Mouse (Mus musculus) ES-Bruce4 (cell line): Measurements from ENCODE around the gene Gcsam. TPM values are rescaled to one million over a fixed set of nuclear protein-coding genes. Genes with fewer than 3 reads are reported as not detected.

Experiments
- H3K27ac ChIP-seq: 2 replicates; pipeline ENCODE4 v1.5.1; 2012; ENCODE audit warnings: low read length, inconsistent platforms; ENCODE audit not compliant: insufficient read depth
- H3K27me3 ChIP-seq: 2 replicates; pipeline ENCODE4 v1.6.1; 2012; ENCODE audit warnings: mild to moderate bottlenecking, low read length, inconsistent platforms; ENCODE audit not compliant: control insufficient read depth, poor library complexity, insufficient read depth, severe bottlenecking
- H3K36me3 ChIP-seq: 2 replicates; pipeline ENCODE4 v1.6.1; 2012; ENCODE audit warnings: inconsistent platforms, mild to moderate bottlenecking, low read length, moderate library complexity; ENCODE audit not compliant: control insufficient read depth, poor library complexity, insufficient read depth, severe bottlenecking
- H3K4me1 ChIP-seq: one replicate; pipeline ENCODE4 v1.8.1; 2011; ENCODE audit warnings: low read length; ENCODE audit not compliant: control insufficient read depth, insufficient read depth
- H3K4me3 ChIP-seq: 2 replicates; pipeline ENCODE4 v1.5.1; 2011; ENCODE audit warnings: low read depth, mild to moderate bottlenecking, low read length
- H3K9ac ChIP-seq: 2 replicates; pipeline ENCODE4 v1.6.1; 2012; ENCODE audit warnings: low read depth, mild to moderate bottlenecking, inconsistent platforms; ENCODE audit not compliant: poor library complexity, severe bottlenecking
- H3K9me3 ChIP-seq: replicated peaks from 2 replicates; pipeline ENCODE4 v1.6.1; 2012; ENCODE audit warnings: mild to moderate bottlenecking, low read length, inconsistent platforms; ENCODE audit not compliant: control insufficient read depth, poor library complexity, insufficient read depth, severe bottlenecking
- CTCF ChIP-seq: IDR thresholded peaks from one replicate; pipeline ENCODE4 v1.8.1; 2011; ENCODE audit warnings: low read depth, low read length
- EP300 ChIP-seq: IDR thresholded peaks from 2 replicates; pipeline ENCODE4 v1.6.1; 2011; ENCODE audit warnings: low read depth, low read length; ENCODE audit not compliant: insufficient read depth
- POLR2A ChIP-seq: IDR thresholded peaks from one replicate; pipeline ENCODE4 v1.8.1; 2011; ENCODE audit warnings: low read length; ENCODE audit not compliant: insufficient read depth
- polyA plus RNA-seq: library from polyadenylated mRNA; stranded (reverse); fragments of >200 nt; gene quantifications from 2 replicates; pipeline ENCODE4 v1.2.4, GENCODE M21; 2011; ENCODE audit warnings: low read depth; ENCODE audit not compliant: missing spikeins, insufficient read depth, insufficient read length

The Gcsam gene
- polyA plus RNA-seq, result not detected in 2 replicates

- Histone ChIP-seq H3K4me1 (no peaks in the 10 kb centered on the region), H3K9ac (no peak within 1 kb of the TSS), H3K9me3 (no peaks in the 10 kb centered on the region), H3K27ac (no peak within 1 kb of the TSS), H3K27me3 (no peaks in the 10 kb centered on the region), H3K36me3 (no peaks in the 10 kb centered on the region), H3K4me3 (no peak within 1 kb of the TSS)
- no peak for TF ChIP-seq EP300
- TF ChIP-seq CTCF, result no peak
- TF ChIP-seq POLR2A, result no peak
Measured at GRCm38 (mm10) chr16:45610267-45610666, at the start of gene Gcsam. TSS of gene Gcsam (plus strand) at chr16:45610380.

GRCm38 (mm10) chr16:45561747-45562146 is 48.4 kb upstream of the Gcsam start:
- H3K27me3 ChIP-seq, result no peaks in the 10 kb centered on the region
- TF ChIP-seq CTCF (no peak), POLR2A (no peak), EP300 (no peak)
- no peaks in the 10 kb centered on the region for H3K36me3 ChIP-seq
- H3K9me3 ChIP-seq, result no peaks in the 10 kb centered on the region
- H3K9ac ChIP-seq, result no peak overlapping the region
- H3K4me1 ChIP-seq, result no peaks in the 10 kb centered on the region
- H3K4me3 ChIP-seq, result no peak overlapping the region
- H3K27ac ChIP-seq, result no peak overlapping the region

- no peaks in the 10 kb centered on the region for H3K9me3 ChIP-seq
- H3K36me3 ChIP-seq, result no peaks in the 10 kb centered on the region
- H3K9ac ChIP-seq, result no peak overlapping the region
- no peaks in the 10 kb centered on the region for H3K27me3 ChIP-seq
- H3K4me3 ChIP-seq, result no peak overlapping the region
- H3K27ac ChIP-seq, result no peak overlapping the region
- no peak for TF ChIP-seq EP300
- TF ChIP-seq POLR2A, result no peak
- no peak for TF ChIP-seq CTCF
- H3K4me1 ChIP-seq, result no peaks in the 10 kb centered on the region
Measured at GRCm38 (mm10) chr16:45572307-45572706, 37.9 kb upstream of the Gcsam start.

- TF ChIP-seq CTCF (no peak), POLR2A (no peak), EP300 (no peak)
- Histone ChIP-seq H3K9ac (no peak overlapping the region), H3K36me3 (no peaks in the 10 kb centered on the region), H3K4me1 (no peaks in the 10 kb centered on the region), H3K4me3 (no peak overlapping the region), H3K9me3 (no peaks in the 10 kb centered on the region), H3K27ac (no peak overlapping the region), H3K27me3 (no peaks in the 10 kb centered on the region)
Measured at GRCm38 (mm10) chr16:45579883-45580282, 30.3 kb upstream of the Gcsam start.

GRCm38 (mm10) chr16:45582512-45582911 is 27.7 kb upstream of the Gcsam start:
- Histone ChIP-seq H3K27ac (no peak overlapping the region), H3K27me3 (no peaks in the 10 kb centered on the region), H3K36me3 (no peaks in the 10 kb centered on the region), H3K9me3 (no peaks in the 10 kb centered on the region), H3K9ac (no peak overlapping the region), H3K4me3 (no peak overlapping the region), H3K4me1 (no peaks in the 10 kb centered on the region)
- TF ChIP-seq POLR2A (no peak), CTCF (no peak), EP300 (no peak)

- H3K4me3 ChIP-seq, result no peak overlapping the region
- no peaks in the 10 kb centered on the region for H3K36me3 ChIP-seq
- TF ChIP-seq CTCF (no peak), POLR2A (no peak), EP300 (no peak)
- H3K9me3 ChIP-seq, result no peaks in the 10 kb centered on the region
- no peak overlapping the region for H3K9ac ChIP-seq
- no peaks in the 10 kb centered on the region for H3K4me1 ChIP-seq
- no peak overlapping the region for H3K27ac ChIP-seq
- no peaks in the 10 kb centered on the region; the same call in 1 of the 2 replicates for H3K27me3 ChIP-seq
Measured at GRCm38 (mm10) chr16:45593656-45594055, 16.5 kb upstream of the Gcsam start.

- no peak for TF ChIP-seq EP300
- TF ChIP-seq CTCF, result no peak
- TF ChIP-seq POLR2A, result no peak
- Histone ChIP-seq H3K9ac (no peak overlapping the region), H3K27ac (no peak overlapping the region), H3K36me3 (no peaks in the 10 kb centered on the region), H3K9me3 (no peaks in the 10 kb centered on the region), H3K4me1 (no peaks in the 10 kb centered on the region), H3K4me3 (no peak overlapping the region), H3K27me3 (no peaks in the 10 kb centered on the region; the same call in 1 of the 2 replicates)
Measured at GRCm38 (mm10) chr16:45595494-45595893, 14.7 kb upstream of the Gcsam start.
